Mouse (Mus musculus) layer of hippocampus, postnatal 14 days (tissue): ENCODE data around the gene Bet1l. TPM values are rescaled to one million over a fixed set of nuclear protein-coding genes. Genes with fewer than 3 reads are reported as not detected.
A peak's percentile ranks its signal among the peaks of the same experiment; 100 is the strongest.
"Not testable (repeated sequence)": the region's sequence is repeated elsewhere in the genome, so short reads cannot be mapped to it uniquely, and the experiment has no call there.

Source experiments
- DNase-seq, 2 experiments: peaks; one replicate each; pipeline ENCODE4 v3.0.0; 2021 to 2022; ENCODE audit warnings: low spot score in 2 of 2, mixed read lengths in 1 of 2
- long read RNA-seq, 2 experiments: library from polyadenylated mRNA; stranded (forward); transcript quantifications; one replicate each; pipeline ENCODE4 v2.0.0; 2021
- total RNA-seq, 2 experiments: library from RNA; stranded (reverse); gene quantifications; 2 replicates each; pipeline ENCODE4 v1.2.3; 2021

The Bet1l gene
- total RNA-seq, result 10 to 100 TPM; 28.4 to 29.5 TPM
- long read RNA-seq, experiment 1, transcript Bet1l-201 (4 exons, 2,268 nt), result major isoform, 28 of 35 reads
- long read RNA-seq, experiment 1, partial matches to known transcripts, result 4 of 35 reads
- long read RNA-seq, experiment 1, other reads (novel, unspliced or antisense), result 3 of 35 reads
- long read RNA-seq, experiment 2, transcript Bet1l-201 (4 exons, 2,268 nt), result major isoform, 61 of 76 reads
- long read RNA-seq, experiment 2, partial matches to known transcripts, result 6 of 76 reads
- long read RNA-seq, experiment 2, other reads (novel, unspliced or antisense), result 8 of 76 reads

GRCm38 (mm10) chr7:140857550-140858505 is at the start of gene Bet1l:
Gene Bet1l (minus strand): TSS chr7:140857577.
- peak in 1 of 2 experiments; percentile 19 for DNase-seq

GRCm38 (mm10) chr7:140907131-140907530 is 49.8 kb upstream of the Bet1l start:
- no peak for DNase-seq

- DNase-seq, result no peak
These were observed 48.3 kb upstream of the Bet1l start for GRCm38 (mm10) chr7:140905642-140906081.

GRCm38 (mm10) chr7:140903212-140903611 is 45.8 kb upstream of the Bet1l start:
- DNase-seq, result peak; percentile 78

- no peak for DNase-seq
These were observed 44.9 kb upstream of the Bet1l start for GRCm38 (mm10) chr7:140902036-140902875.

GRCm38 (mm10) chr7:140900220-140900619 is 42.8 kb upstream of the Bet1l start, which contains the start of gene Cox8b:
Gene Cox8b (minus strand): TSS chr7:140900446.
- no peak for DNase-seq

GRCm38 (mm10) chr7:140899121-140899520 is 41.7 kb upstream of the Bet1l start:
- DNase-seq, result no peak

GRCm38 (mm10) chr7:140897863-140898262 is 40.5 kb upstream of the Bet1l start:
- no peak for DNase-seq

GRCm38 (mm10) chr7:140894611-140895010 is 37.2 kb upstream of the Bet1l start:
- no peak for DNase-seq

GRCm38 (mm10) chr7:140894031-140894430 is 36.7 kb upstream of the Bet1l start:
- no peak for DNase-seq

GRCm38 (mm10) chr7:140890636-140891035 is 33.3 kb upstream of the Bet1l start:
- not testable (repeated sequence) for DNase-seq

- no peak for DNase-seq
These were observed 25.1 kb upstream of the Bet1l start for GRCm38 (mm10) chr7:140882469-140882803.

GRCm38 (mm10) chr7:140881696-140882468 is 24.5 kb upstream of the Bet1l start, which contains the start of the genes Psmd13 and Sirt3:
Gene Psmd13 (plus strand): TSS chr7:140881968.
Gene Sirt3 (minus strand): TSS chr7:140882309.
- DNase-seq, result peak; percentile 93 to 95

GRCm38 (mm10) chr7:140880865-140881515 is 23.6 kb upstream of the Bet1l start:
- no peak for DNase-seq

GRCm38 (mm10) chr7:140880419-140880818 is 23.0 kb upstream of the Bet1l start:
- DNase-seq, result no peak

- DNase-seq, result no peak
These were observed 22.0 kb upstream of the Bet1l start for GRCm38 (mm10) chr7:140879355-140879754.

- DNase-seq, result no peak
These were observed 20.0 kb upstream of the Bet1l start for GRCm38 (mm10) chr7:140877364-140877763.

- DNase-seq, result no peak
These were observed 16.8 kb upstream of the Bet1l start for GRCm38 (mm10) chr7:140874224-140874623.

GRCm38 (mm10) chr7:140864761-140865160 is 7.4 kb upstream of the Bet1l start:
- no peak for DNase-seq

- DNase-seq, result no peak
These were observed 3.4 kb upstream of the Bet1l start for GRCm38 (mm10) chr7:140860728-140861127.
